Mouse (Mus musculus): Measurements from ENCODE around the gene Ddx20. TPM values are rescaled to one million over a fixed set of nuclear protein-coding genes. Genes with fewer than 3 reads are reported as not detected.

Ddx20 gene
- polyA plus RNA-seq, 1 experiment from 2014 or later, result 25.2 TPM

- no peaks in the 10 kb centered on the region for H3K4me1 ChIP-seq (replicated peaks; ENCODE audit: insufficient read depth, low read length)
- H3K4me3 ChIP-seq (replicated peaks; ENCODE audit: low read depth, low read length), result no peak overlapping the region
- DNase-seq (ENCODE audit: low spot score) (peak; percentile 68), ATAC-seq (replicated peaks; ENCODE audit: low FRiP score, low read depth) (peak; percentile 31; the same call in 1 of the 2 replicates)
- no peaks in the 10 kb centered on the region for H3K9me3 ChIP-seq (replicated peaks; ENCODE audit: low read length)
- no peak overlapping the region for H3K9ac ChIP-seq (ENCODE audit: low read depth, low read length)
- H3K27me3 ChIP-seq (ENCODE audit: insufficient read depth, low read length), result no peaks in the 10 kb centered on the region
- 46% methylated on average over 11 of the region's 11 CpGs for WGBS
- TF ChIP-seq CTCF (IDR thresholded peaks at IDR 0.05; ENCODE audit: low read depth), result no peak
- H3K36me3 ChIP-seq (ENCODE audit: insufficient read depth, low read length), result no peaks in the 10 kb centered on the region
- no peak overlapping the region for H3K4me2 ChIP-seq (ENCODE audit: low read length)
- no peak overlapping the region for H3K27ac ChIP-seq
These were observed 30.6 kb upstream of the Ddx20 start for GRCm38 (mm10) chr3:105717856-105718555.

- no peak for TF ChIP-seq CTCF (IDR thresholded peaks at IDR 0.05; ENCODE audit: low read depth)
- Histone ChIP-seq H3K27me3 (ENCODE audit: insufficient read depth, low read length) (no peaks in the 10 kb centered on the region), H3K4me1 (replicated peaks; ENCODE audit: insufficient read depth, low read length) (no peaks in the 10 kb centered on the region), H3K9me3 (replicated peaks; ENCODE audit: low read length) (no peaks in the 10 kb centered on the region), H3K4me3 (replicated peaks; ENCODE audit: low read depth, low read length) (no peak overlapping the region), H3K9ac (ENCODE audit: low read depth, low read length) (no peak overlapping the region), H3K4me2 (ENCODE audit: low read length) (no peak overlapping the region), H3K27ac (no peak overlapping the region), H3K36me3 (ENCODE audit: insufficient read depth, low read length) (no peaks in the 10 kb centered on the region)
- 64% methylated on average over 18 of the region's 18 CpGs for WGBS
- DNase-seq (ENCODE audit: low spot score), result no peak
- no peak for ATAC-seq (replicated peaks; ENCODE audit: low FRiP score, low read depth)
These were observed 29.1 kb upstream of the Ddx20 start for GRCm38 (mm10) chr3:105716353-105717000.

- Histone ChIP-seq H3K27ac (no peak overlapping the region), H3K36me3 (ENCODE audit: insufficient read depth, low read length) (no peaks in the 10 kb centered on the region), H3K4me3 (replicated peaks; ENCODE audit: low read depth, low read length) (no peak overlapping the region), H3K4me1 (replicated peaks; ENCODE audit: insufficient read depth, low read length) (no peaks in the 10 kb centered on the region), H3K27me3 (ENCODE audit: insufficient read depth, low read length) (no peaks in the 10 kb centered on the region), H3K9ac (ENCODE audit: low read depth, low read length) (no peak overlapping the region), H3K4me2 (ENCODE audit: low read length) (no peak overlapping the region), H3K9me3 (replicated peaks; ENCODE audit: low read length) (no peaks in the 10 kb centered on the region)
- TF ChIP-seq CTCF (IDR thresholded peaks at IDR 0.05; ENCODE audit: low read depth), result no peak
- DNase-seq (ENCODE audit: low spot score) (no peak), ATAC-seq (replicated peaks; ENCODE audit: low FRiP score, low read depth) (no peak)
These were observed 27.4 kb upstream of the Ddx20 start for GRCm38 (mm10) chr3:105714820-105715167.

- no peaks in the 10 kb centered on the region for H3K4me1 ChIP-seq (replicated peaks; ENCODE audit: insufficient read depth, low read length)
- H3K27ac ChIP-seq, result no peak overlapping the region
- no peak overlapping the region for H3K9ac ChIP-seq (ENCODE audit: low read depth, low read length)
- ATAC-seq (replicated peaks; ENCODE audit: low FRiP score, low read depth) (peak; percentile 48; the same call in 1 of the 2 replicates), DNase-seq (ENCODE audit: low spot score) (peak; percentile 73)
- no peak overlapping the region for H3K4me2 ChIP-seq (ENCODE audit: low read length)
- no peak for TF ChIP-seq CTCF (IDR thresholded peaks at IDR 0.05; ENCODE audit: low read depth)
- no peaks in the 10 kb centered on the region for H3K27me3 ChIP-seq (ENCODE audit: insufficient read depth, low read length)
- H3K9me3 ChIP-seq (replicated peaks; ENCODE audit: low read length), result no peaks in the 10 kb centered on the region
- 14% methylated on average over 8 of the region's 8 CpGs for WGBS
- no peak overlapping the region for H3K4me3 ChIP-seq (replicated peaks; ENCODE audit: low read depth, low read length)
- H3K36me3 ChIP-seq (ENCODE audit: insufficient read depth, low read length), result no peaks in the 10 kb centered on the region
These were observed 26.9 kb upstream of the Ddx20 start for GRCm38 (mm10) chr3:105714091-105714819.

GRCm38 (mm10) chr3:105712827-105713226 lies 25.5 kb upstream of the Ddx20 start:
- no peaks in the 10 kb centered on the region for H3K36me3 ChIP-seq (ENCODE audit: insufficient read depth, low read length)
- no peaks in the 10 kb centered on the region for H3K4me1 ChIP-seq (replicated peaks; ENCODE audit: insufficient read depth, low read length)
- no peak overlapping the region for H3K9ac ChIP-seq (ENCODE audit: low read depth, low read length)
- no peak for TF ChIP-seq CTCF (IDR thresholded peaks at IDR 0.05; ENCODE audit: low read depth)
- H3K4me3 ChIP-seq (replicated peaks; ENCODE audit: low read depth, low read length), result no peak overlapping the region
- DNase-seq (ENCODE audit: low spot score) (no peak), ATAC-seq (replicated peaks; ENCODE audit: low FRiP score, low read depth) (no peak)
- no peak overlapping the region for H3K4me2 ChIP-seq (ENCODE audit: low read length)
- no peak overlapping the region for H3K27ac ChIP-seq
- H3K9me3 ChIP-seq (replicated peaks; ENCODE audit: low read length), result no peaks in the 10 kb centered on the region
- no peaks in the 10 kb centered on the region for H3K27me3 ChIP-seq (ENCODE audit: insufficient read depth, low read length)

- Histone ChIP-seq H3K9me3 (replicated peaks; ENCODE audit: low read length) (no peaks in the 10 kb centered on the region), H3K27ac (no peak overlapping the region), H3K4me1 (replicated peaks; ENCODE audit: insufficient read depth, low read length) (no peaks in the 10 kb centered on the region), H3K4me3 (replicated peaks; ENCODE audit: low read depth, low read length) (no peak overlapping the region), H3K9ac (ENCODE audit: low read depth, low read length) (no peak overlapping the region), H3K36me3 (ENCODE audit: insufficient read depth, low read length) (no peaks in the 10 kb centered on the region), H3K4me2 (ENCODE audit: low read length) (no peak overlapping the region), H3K27me3 (ENCODE audit: insufficient read depth, low read length) (no peaks in the 10 kb centered on the region)
- 68% methylated on average over 7 of the region's 7 CpGs for WGBS
- no peak for DNase-seq (ENCODE audit: low spot score)
- no peak for TF ChIP-seq CTCF (IDR thresholded peaks at IDR 0.05; ENCODE audit: low read depth)
- no peak for ATAC-seq (replicated peaks; ENCODE audit: low FRiP score, low read depth)
These were observed 24.4 kb upstream of the Ddx20 start for GRCm38 (mm10) chr3:105711741-105712140.
